Mouse (Mus musculus): Measurements from ENCODE around the gene Mcf2l. TPM values are rescaled to one million over a fixed set of nuclear protein-coding genes. Genes with fewer than 3 reads are reported as not detected.

The Mcf2l gene
- polyA plus RNA-seq, 1 experiment from 2014 or later = 158 TPM

GRCm38 (mm10) chr8:12976290-12976689 lies 102.7 kb downstream of the Mcf2l start:
- no peak overlapping the region for H3K27ac ChIP-seq
- 81% methylated on average over 11 of the region's 11 CpGs for WGBS
- no peak overlapping the region for H3K4me3 ChIP-seq (replicated peaks; ENCODE audit: low read length)
- no peaks in the 10 kb centered on the region for H3K9me3 ChIP-seq (ENCODE audit: control insufficient read depth, low read length)
- DNase-seq (ENCODE audit: low spot score) (no peak), ATAC-seq (ENCODE audit: low FRiP score) (no peak)
- no peaks in the 10 kb centered on the region for H3K27me3 ChIP-seq (ENCODE audit: control insufficient read depth, insufficient read depth, low read length)
- H3K4me2 ChIP-seq (replicated peaks) = no peak overlapping the region
- H3K9ac ChIP-seq = no peak overlapping the region
- H3K36me3 ChIP-seq (replicated peaks; ENCODE audit: control insufficient read depth, insufficient read depth) = peaks cover 84% of the 10 kb centered on the region
- no peaks in the 10 kb centered on the region for H3K4me1 ChIP-seq (replicated peaks; ENCODE audit: control insufficient read depth, insufficient read depth, low read length)

- WGBS = 77% methylated on average over 5 of the region's 5 CpGs
- H3K27ac ChIP-seq = no peak overlapping the region
- H3K9ac ChIP-seq = no peak overlapping the region
- H3K9me3 ChIP-seq (ENCODE audit: control insufficient read depth, low read length) = no peaks in the 10 kb centered on the region
- H3K4me3 ChIP-seq (replicated peaks; ENCODE audit: low read length) = no peak overlapping the region
- no peak overlapping the region for H3K4me2 ChIP-seq (replicated peaks)
- H3K4me1 ChIP-seq (replicated peaks; ENCODE audit: control insufficient read depth, insufficient read depth, low read length) = no peaks in the 10 kb centered on the region
- DNase-seq (ENCODE audit: low spot score) (no peak), ATAC-seq (ENCODE audit: low FRiP score) (no peak)
- H3K27me3 ChIP-seq (ENCODE audit: control insufficient read depth, insufficient read depth, low read length) = no peaks in the 10 kb centered on the region
- peaks cover 89% of the 10 kb centered on the region for H3K36me3 ChIP-seq (replicated peaks; ENCODE audit: control insufficient read depth, insufficient read depth)
Observed at GRCm38 (mm10) chr8:12976723-12977122, 103.1 kb downstream of the Mcf2l start.

- Histone ChIP-seq H3K4me3 (replicated peaks; ENCODE audit: low read length) (no peak overlapping the region), H3K27me3 (ENCODE audit: control insufficient read depth, insufficient read depth, low read length) (no peaks in the 10 kb centered on the region), H3K9me3 (ENCODE audit: control insufficient read depth, low read length) (no peaks in the 10 kb centered on the region), H3K4me1 (replicated peaks; ENCODE audit: control insufficient read depth, insufficient read depth, low read length) (no peaks in the 10 kb centered on the region), H3K9ac (no peak overlapping the region), H3K27ac (no peak overlapping the region), H3K36me3 (replicated peaks; ENCODE audit: control insufficient read depth, insufficient read depth) (peaks cover 92% of the 10 kb centered on the region), H3K4me2 (replicated peaks) (no peak overlapping the region)
- 79% methylated on average over 12 of the region's 12 CpGs for WGBS
- no peak for DNase-seq (ENCODE audit: low spot score)
- no peak for ATAC-seq (ENCODE audit: low FRiP score)
Observed at GRCm38 (mm10) chr8:12977325-12977724, 103.7 kb downstream of the Mcf2l start.

GRCm38 (mm10) chr8:12978308-12978707 lies 104.7 kb downstream of the Mcf2l start:
- no peak for ATAC-seq (ENCODE audit: low FRiP score)
- Histone ChIP-seq H3K9ac (no peak overlapping the region), H3K27me3 (ENCODE audit: control insufficient read depth, insufficient read depth, low read length) (no peaks in the 10 kb centered on the region), H3K9me3 (ENCODE audit: control insufficient read depth, low read length) (no peaks in the 10 kb centered on the region), H3K36me3 (replicated peaks; ENCODE audit: control insufficient read depth, insufficient read depth) (peaks cover 88% of the 10 kb centered on the region), H3K4me3 (replicated peaks; ENCODE audit: low read length) (no peak overlapping the region), H3K4me1 (replicated peaks; ENCODE audit: control insufficient read depth, insufficient read depth, low read length) (no peaks in the 10 kb centered on the region), H3K27ac (no peak overlapping the region), H3K4me2 (replicated peaks) (no peak overlapping the region)
- DNase-seq (ENCODE audit: low spot score) = no peak
- WGBS = 49% methylated on average over 2 of the region's 2 CpGs

- Histone ChIP-seq H3K4me3 (replicated peaks; ENCODE audit: low read length) (no peak overlapping the region), H3K27me3 (ENCODE audit: control insufficient read depth, insufficient read depth, low read length) (no peaks in the 10 kb centered on the region), H3K9ac (no peak overlapping the region), H3K4me2 (replicated peaks) (no peak overlapping the region), H3K36me3 (replicated peaks; ENCODE audit: control insufficient read depth, insufficient read depth) (peaks cover 88% of the 10 kb centered on the region), H3K9me3 (ENCODE audit: control insufficient read depth, low read length) (no peaks in the 10 kb centered on the region), H3K4me1 (replicated peaks; ENCODE audit: control insufficient read depth, insufficient read depth, low read length) (no peaks in the 10 kb centered on the region), H3K27ac (no peak overlapping the region)
- 28% methylated on average over 5 of the region's 5 CpGs for WGBS
- DNase-seq (ENCODE audit: low spot score) = peak; percentile 69
- ATAC-seq (ENCODE audit: low FRiP score) = peak; percentile 28; the same call in 1 of the 2 replicates
Observed at GRCm38 (mm10) chr8:12978726-12979125, 105.1 kb downstream of the Mcf2l start.

- Histone ChIP-seq H3K27ac (no peak overlapping the region), H3K36me3 (replicated peaks; ENCODE audit: control insufficient read depth, insufficient read depth) (peaks cover 74% of the 10 kb centered on the region), H3K4me3 (replicated peaks; ENCODE audit: low read length) (no peak overlapping the region), H3K4me1 (replicated peaks; ENCODE audit: control insufficient read depth, insufficient read depth, low read length) (no peaks in the 10 kb centered on the region), H3K9ac (no peak overlapping the region), H3K27me3 (ENCODE audit: control insufficient read depth, insufficient read depth, low read length) (no peaks in the 10 kb centered on the region), H3K4me2 (replicated peaks) (no peak overlapping the region), H3K9me3 (ENCODE audit: control insufficient read depth, low read length) (no peaks in the 10 kb centered on the region)
- DNase-seq (ENCODE audit: low spot score) (no peak), ATAC-seq (ENCODE audit: low FRiP score) (peak; percentile 28; the same call in 1 of the 2 replicates)
- WGBS = 81% methylated on average over 18 of the region's 18 CpGs
Observed at GRCm38 (mm10) chr8:12983681-12984467, 110.3 kb downstream of the Mcf2l start.

- Histone ChIP-seq H3K36me3 (replicated peaks; ENCODE audit: control insufficient read depth, insufficient read depth) (peaks cover 73% of the 10 kb centered on the region), H3K9ac (no peak overlapping the region), H3K9me3 (ENCODE audit: control insufficient read depth, low read length) (no peaks in the 10 kb centered on the region), H3K27me3 (ENCODE audit: control insufficient read depth, insufficient read depth, low read length) (no peaks in the 10 kb centered on the region), H3K4me1 (replicated peaks; ENCODE audit: control insufficient read depth, insufficient read depth, low read length) (no peaks in the 10 kb centered on the region), H3K4me3 (replicated peaks; ENCODE audit: low read length) (no peak overlapping the region), H3K4me2 (replicated peaks) (no peak overlapping the region), H3K27ac (no peak overlapping the region)
- no peak for ATAC-seq (ENCODE audit: low FRiP score)
- DNase-seq (ENCODE audit: low spot score) = no peak
- 93% methylated on average over 17 of the region's 17 CpGs for WGBS
Observed at GRCm38 (mm10) chr8:12984601-12985243, 111.1 kb downstream of the Mcf2l start.

- no peak for DNase-seq (ENCODE audit: low spot score)
- WGBS = 93% methylated on average over 13 of the region's 13 CpGs
- H3K4me1 ChIP-seq (replicated peaks; ENCODE audit: control insufficient read depth, insufficient read depth, low read length) = no peaks in the 10 kb centered on the region
- no peak overlapping the region for H3K27ac ChIP-seq
- H3K4me3 ChIP-seq (replicated peaks; ENCODE audit: low read length) = no peak overlapping the region
- no peak overlapping the region for H3K4me2 ChIP-seq (replicated peaks)
- H3K27me3 ChIP-seq (ENCODE audit: control insufficient read depth, insufficient read depth, low read length) = no peaks in the 10 kb centered on the region
- no peaks in the 10 kb centered on the region for H3K9me3 ChIP-seq (ENCODE audit: control insufficient read depth, low read length)
- no peak overlapping the region for H3K9ac ChIP-seq
- no peak for ATAC-seq (ENCODE audit: low FRiP score)
- H3K36me3 ChIP-seq (replicated peaks; ENCODE audit: control insufficient read depth, insufficient read depth) = peaks cover 72% of the 10 kb centered on the region
Observed at GRCm38 (mm10) chr8:12985259-12985658, 111.7 kb downstream of the Mcf2l start.

- H3K4me2 ChIP-seq (replicated peaks) = no peak overlapping the region
- no peak overlapping the region for H3K9ac ChIP-seq
- H3K4me3 ChIP-seq (replicated peaks; ENCODE audit: low read length) = no peak overlapping the region
- WGBS = 82% methylated on average over 8 of the region's 8 CpGs
- H3K36me3 ChIP-seq (replicated peaks; ENCODE audit: control insufficient read depth, insufficient read depth) = peaks cover 74% of the 10 kb centered on the region
- no peaks in the 10 kb centered on the region for H3K4me1 ChIP-seq (replicated peaks; ENCODE audit: control insufficient read depth, insufficient read depth, low read length)
- DNase-seq (ENCODE audit: low spot score) (no peak), ATAC-seq (ENCODE audit: low FRiP score) (no peak)
- no peak overlapping the region for H3K27ac ChIP-seq
- no peaks in the 10 kb centered on the region for H3K9me3 ChIP-seq (ENCODE audit: control insufficient read depth, low read length)
- no peaks in the 10 kb centered on the region for H3K27me3 ChIP-seq (ENCODE audit: control insufficient read depth, insufficient read depth, low read length)
Observed at GRCm38 (mm10) chr8:12987571-12987970, 114.0 kb downstream of the Mcf2l start.

Measured in hindbrain, embryonic 14.5 days (tissue).